Mouse (Mus musculus) ES-Bruce4 (cell line): ENCODE data around the gene Slc24a3. TPM values are rescaled to one million over a fixed set of nuclear protein-coding genes. Genes with fewer than 3 reads are reported as not detected.

ENCODE experiments used
- H3K27ac ChIP-seq: 2 replicates; pipeline ENCODE4 v1.5.1; 2012; ENCODE audit warnings: low read length, inconsistent platforms; ENCODE audit not compliant: insufficient read depth
- H3K27me3 ChIP-seq: 2 replicates; pipeline ENCODE4 v1.6.1; 2012; ENCODE audit warnings: mild to moderate bottlenecking, low read length, inconsistent platforms; ENCODE audit not compliant: control insufficient read depth, poor library complexity, insufficient read depth, severe bottlenecking
- H3K36me3 ChIP-seq: 2 replicates; pipeline ENCODE4 v1.6.1; 2012; ENCODE audit warnings: inconsistent platforms, mild to moderate bottlenecking, low read length, moderate library complexity; ENCODE audit not compliant: control insufficient read depth, poor library complexity, insufficient read depth, severe bottlenecking
- H3K4me1 ChIP-seq: one replicate; pipeline ENCODE4 v1.8.1; 2011; ENCODE audit warnings: low read length; ENCODE audit not compliant: control insufficient read depth, insufficient read depth
- H3K4me3 ChIP-seq: 2 replicates; pipeline ENCODE4 v1.5.1; 2011; ENCODE audit warnings: low read depth, mild to moderate bottlenecking, low read length
- H3K9ac ChIP-seq: 2 replicates; pipeline ENCODE4 v1.6.1; 2012; ENCODE audit warnings: low read depth, mild to moderate bottlenecking, inconsistent platforms; ENCODE audit not compliant: poor library complexity, severe bottlenecking
- H3K9me3 ChIP-seq: replicated peaks from 2 replicates; pipeline ENCODE4 v1.6.1; 2012; ENCODE audit warnings: mild to moderate bottlenecking, low read length, inconsistent platforms; ENCODE audit not compliant: control insufficient read depth, poor library complexity, insufficient read depth, severe bottlenecking
- CTCF ChIP-seq: IDR thresholded peaks from one replicate; pipeline ENCODE4 v1.8.1; 2011; ENCODE audit warnings: low read depth, low read length
- EP300 ChIP-seq: IDR thresholded peaks from 2 replicates; pipeline ENCODE4 v1.6.1; 2011; ENCODE audit warnings: low read depth, low read length; ENCODE audit not compliant: insufficient read depth
- POLR2A ChIP-seq: IDR thresholded peaks from one replicate; pipeline ENCODE4 v1.8.1; 2011; ENCODE audit warnings: low read length; ENCODE audit not compliant: insufficient read depth
- polyA plus RNA-seq: library from polyadenylated mRNA; stranded (reverse); fragments of >200 nt; gene quantifications from 2 replicates; pipeline ENCODE4 v1.2.4, GENCODE M21; 2011; ENCODE audit warnings: low read depth; ENCODE audit not compliant: missing spikeins, insufficient read depth, insufficient read length

The Slc24a3 gene
- polyA plus RNA-seq, 1 experiment: 0.16 TPM

DNA sequence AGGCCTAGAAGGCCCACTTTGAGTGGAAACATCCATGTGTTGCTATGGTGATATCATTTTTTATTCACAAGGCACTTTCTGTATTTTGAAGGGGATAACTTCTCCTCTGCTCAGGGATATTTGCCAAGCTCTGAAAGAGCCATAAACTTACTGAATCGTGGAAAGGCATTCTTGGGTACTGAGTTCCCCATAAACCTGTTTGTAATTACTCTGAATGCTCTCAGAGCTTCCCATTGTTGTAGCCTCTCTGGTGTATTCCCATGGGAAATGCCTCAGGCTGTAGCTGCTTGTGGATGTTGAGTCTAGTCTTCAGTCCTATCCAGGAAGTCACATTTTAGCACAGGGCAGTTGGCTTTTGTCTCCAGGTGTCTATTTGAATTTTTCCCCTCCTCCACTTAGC lies 125.3 kb downstream of the Slc24a3 start:
- TF ChIP-seq CTCF: no peak
- no peak for TF ChIP-seq POLR2A
- TF ChIP-seq EP300: no peak
- H3K9me3 ChIP-seq: no peaks in the 10 kb centered on the region
- no peaks in the 10 kb centered on the region for H3K27me3 ChIP-seq
- no peak overlapping the region for H3K9ac ChIP-seq
- H3K4me3 ChIP-seq: no peak overlapping the region
- no peak overlapping the region for H3K27ac ChIP-seq
- H3K36me3 ChIP-seq: no peaks in the 10 kb centered on the region
- no peaks in the 10 kb centered on the region for H3K4me1 ChIP-seq

DNA sequence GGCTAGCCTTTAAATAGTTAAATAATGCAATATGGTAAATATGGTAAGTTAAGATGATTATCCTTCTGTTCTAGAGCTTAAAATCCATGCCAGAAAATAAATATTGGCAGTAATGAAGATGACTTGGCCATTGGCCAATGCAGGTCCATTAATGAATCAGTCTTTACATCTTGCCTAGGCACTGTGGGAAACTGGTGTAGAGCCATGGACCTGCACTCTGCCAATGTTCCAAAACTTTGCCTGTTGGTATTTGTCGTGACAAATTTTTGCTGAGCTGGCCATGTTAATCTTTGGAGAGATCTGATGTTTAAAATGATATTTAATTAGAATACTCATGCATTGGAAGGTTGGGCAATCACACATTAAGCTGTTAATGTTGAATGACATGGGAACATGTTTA lies 129.4 kb downstream of the Slc24a3 start:
- no peaks in the 10 kb centered on the region for H3K9me3 ChIP-seq
- H3K27me3 ChIP-seq: no peaks in the 10 kb centered on the region
- no peak overlapping the region for H3K4me3 ChIP-seq
- no peak overlapping the region for H3K9ac ChIP-seq
- H3K4me1 ChIP-seq: no peaks in the 10 kb centered on the region
- no peak overlapping the region for H3K27ac ChIP-seq
- TF ChIP-seq EP300 (no peak), CTCF (no peak), POLR2A (no peak)
- no peaks in the 10 kb centered on the region for H3K36me3 ChIP-seq

DNA sequence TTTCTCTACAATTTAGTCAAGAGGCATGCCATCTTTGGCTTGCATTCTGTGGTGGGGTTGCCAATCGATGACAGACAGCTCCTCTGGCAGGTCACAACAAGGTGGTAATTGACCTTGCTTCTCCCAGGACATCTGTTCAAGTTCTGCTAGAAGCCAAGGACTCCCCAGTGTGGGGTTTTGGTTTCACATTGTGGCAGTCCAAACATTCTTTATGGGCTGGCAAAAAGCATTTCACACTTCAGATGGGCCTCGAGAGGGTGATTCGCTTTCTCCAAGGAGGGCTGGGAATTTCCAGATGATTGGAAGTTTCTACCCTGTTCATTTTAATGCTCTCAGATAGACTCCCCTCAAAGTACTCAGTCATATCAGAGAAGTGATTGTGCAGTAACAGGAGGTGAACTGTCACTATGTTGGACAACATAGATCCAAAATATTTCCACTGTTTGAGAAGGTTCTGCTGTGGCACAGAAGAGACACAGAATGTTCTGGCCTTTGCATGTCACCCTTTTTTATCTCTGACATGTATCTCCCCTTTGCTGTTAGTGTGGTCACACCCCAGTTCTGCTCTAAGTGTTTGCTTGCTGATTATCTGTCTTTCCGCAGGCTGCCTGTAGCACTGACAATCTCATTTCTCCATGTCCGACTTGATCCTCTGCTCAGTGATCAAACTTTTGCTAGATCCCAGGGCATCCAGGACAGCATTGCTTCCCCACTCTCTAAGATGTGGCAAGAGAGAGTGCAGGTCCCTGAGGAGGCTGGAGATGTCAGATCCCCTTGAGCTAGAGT lies 132.6 kb downstream of the Slc24a3 start:
- H3K27me3 ChIP-seq: no peaks in the 10 kb centered on the region
- H3K9ac ChIP-seq: no peak overlapping the region
- TF ChIP-seq EP300 (no peak), POLR2A (no peak), CTCF (no peak)
- H3K4me3 ChIP-seq: no peak overlapping the region
- no peaks in the 10 kb centered on the region for H3K4me1 ChIP-seq
- no peaks in the 10 kb centered on the region for H3K9me3 ChIP-seq
- H3K36me3 ChIP-seq: no peaks in the 10 kb centered on the region
- H3K27ac ChIP-seq: no peak overlapping the region

DNA sequence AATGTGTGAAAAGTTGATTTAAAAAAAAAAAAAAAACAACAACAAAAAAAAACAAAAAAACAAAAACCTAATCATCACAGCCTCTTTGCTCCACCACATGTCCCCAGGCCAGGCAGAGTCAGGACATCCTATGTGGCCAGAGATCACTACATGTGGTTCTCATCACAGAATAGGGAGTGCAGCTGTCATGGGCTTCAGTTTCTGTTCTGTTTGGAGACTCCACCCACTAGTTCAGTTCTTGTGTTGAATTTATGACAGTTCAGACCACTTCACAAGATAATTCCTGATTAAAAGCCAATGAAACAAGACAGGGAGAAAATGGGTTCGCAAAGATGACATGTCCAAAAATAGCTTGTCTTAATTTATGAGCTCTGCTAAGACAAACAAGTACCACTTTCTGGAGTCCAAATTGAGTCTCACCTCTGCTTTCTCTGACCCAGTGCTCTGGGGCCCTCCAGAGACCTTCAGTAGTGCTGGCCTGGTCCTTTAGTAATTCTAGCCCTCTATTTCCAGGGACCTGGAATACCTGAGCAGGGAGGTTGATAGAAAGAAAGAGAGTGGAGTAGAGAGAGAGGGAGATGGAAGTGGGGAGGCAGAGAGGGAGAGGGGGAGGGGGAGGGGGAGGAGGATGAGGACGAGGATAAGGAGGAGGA lies 139.8 kb downstream of the Slc24a3 start:
- TF ChIP-seq CTCF (no peak), POLR2A (no peak), EP300 (no peak)
- Histone ChIP-seq H3K9ac (no peak overlapping the region), H3K27me3 (0 out of 2 replicates have a peak, but pooled peaks cover 2% of the 10 kb centered on the region), H3K36me3 (no peaks in the 10 kb centered on the region), H3K4me1 (no peaks in the 10 kb centered on the region), H3K27ac (no peak overlapping the region), H3K9me3 (no peaks in the 10 kb centered on the region), H3K4me3 (no peak overlapping the region)

DNA sequence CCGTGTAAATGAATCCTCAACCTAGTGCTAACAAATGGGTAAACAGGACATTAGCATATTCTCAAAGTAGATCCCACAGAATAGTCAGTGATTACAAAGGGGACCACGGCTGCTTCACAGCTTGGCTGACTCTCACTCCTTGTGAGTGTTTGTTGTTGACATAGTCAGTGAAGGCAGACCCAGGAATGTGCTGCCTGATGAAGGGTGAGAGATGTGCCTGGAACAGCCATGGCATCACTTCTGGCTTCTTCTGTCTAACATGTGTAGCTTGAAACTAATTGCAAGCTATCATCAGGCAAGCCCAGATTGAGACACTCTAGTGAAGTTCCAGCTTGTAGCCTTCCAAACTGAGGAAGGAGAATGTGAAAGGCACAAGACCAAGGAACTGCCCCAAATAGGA lies 151.4 kb downstream of the Slc24a3 start:
- TF ChIP-seq POLR2A (no peak), CTCF (no peak), EP300 (no peak)
- Histone ChIP-seq H3K27ac (no peak overlapping the region), H3K4me3 (no peak overlapping the region), H3K4me1 (no peaks in the 10 kb centered on the region), H3K27me3 (no peaks in the 10 kb centered on the region), H3K36me3 (no peaks in the 10 kb centered on the region), H3K9me3 (no peaks in the 10 kb centered on the region), H3K9ac (no peak overlapping the region)

DNA sequence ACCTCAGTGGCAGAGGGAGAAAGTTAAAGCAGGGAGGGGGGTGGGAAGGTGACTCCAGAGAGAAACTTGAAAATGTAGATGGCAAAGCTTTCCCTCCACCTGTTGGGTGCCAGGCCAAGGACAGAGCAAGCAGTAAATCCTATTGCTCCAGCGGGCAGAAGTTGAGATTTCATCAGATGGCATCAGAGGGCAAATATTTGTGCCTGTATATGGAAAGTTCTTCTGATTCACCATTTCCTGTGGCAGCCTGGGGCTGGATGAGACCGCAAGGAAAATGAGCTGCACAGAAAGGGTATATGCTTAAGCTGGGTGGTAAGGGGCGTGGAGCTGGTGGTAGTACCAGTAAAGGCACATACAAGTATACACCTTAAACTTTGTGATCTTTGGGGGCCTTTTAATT lies 153.7 kb downstream of the Slc24a3 start:
- TF ChIP-seq CTCF (no peak), EP300 (no peak), POLR2A (no peak)
- Histone ChIP-seq H3K27ac (no peak overlapping the region), H3K4me3 (no peak overlapping the region), H3K9ac (no peak overlapping the region), H3K4me1 (no peaks in the 10 kb centered on the region), H3K9me3 (no peaks in the 10 kb centered on the region), H3K27me3 (no peaks in the 10 kb centered on the region; the same call in 1 of the 2 replicates), H3K36me3 (no peaks in the 10 kb centered on the region)
